Mouse (Mus musculus) heart, embryonic 15.5 days (tissue): ENCODE results near the gene Apol7e. TPM values are rescaled to one million over a fixed set of nuclear protein-coding genes. Genes with fewer than 3 reads are reported as not detected.
"Not testable (repeated sequence)": the region's sequence is repeated elsewhere in the genome, so short reads cannot be mapped to it uniquely, and the experiment has no call there.

Experiments
- ATAC-seq: fragments of 200-750 bp; cut with Nextera tagmentation; replicated peaks from 2 replicates; pipeline ENCODE4 v1.8.0; 2017; ENCODE audit warnings: low read depth, moderate TSS enrichment; ENCODE audit not compliant: insufficient number of reproducible peaks, insufficient read depth, low FRiP score
- H3K27ac ChIP-seq: fragments of 300-500 bp; sonication (generic); 2 replicates; pipeline ENCODE4 v1.5.1; 2015; ENCODE audit warnings: mild to moderate bottlenecking, inconsistent platforms
- H3K27me3 ChIP-seq: fragments of 300-500 bp; sonication (generic); 2 replicates; pipeline ENCODE4 v1.6.1; 2015; ENCODE audit warnings: inconsistent platforms
- H3K36me3 ChIP-seq: fragments of 300-500 bp; sonication (generic); 2 replicates; pipeline ENCODE4 v1.6.1; 2015; ENCODE audit warnings: mild to moderate bottlenecking, inconsistent platforms
- H3K4me1 ChIP-seq: fragments of 300-500 bp; sonication (generic); replicated peaks from 2 replicates; pipeline ENCODE4 v1.6.1; 2015; ENCODE audit warnings: inconsistent platforms
- H3K4me2 ChIP-seq: fragments of 300-500 bp; sonication (generic); 2 replicates; pipeline ENCODE4 v1.6.1; 2015; ENCODE audit warnings: inconsistent platforms, mild to moderate bottlenecking, moderate library complexity
- H3K4me3 ChIP-seq: fragments of 300-500 bp; sonication (generic); 2 replicates; pipeline ENCODE4 v1.5.1; 2015; ENCODE audit warnings: mild to moderate bottlenecking, inconsistent platforms
- H3K9ac ChIP-seq: fragments of 300-500 bp; sonication (generic); 2 replicates; pipeline ENCODE4 v1.6.1; 2015; ENCODE audit warnings: mild to moderate bottlenecking, inconsistent platforms
- H3K9me3 ChIP-seq: fragments of 300-500 bp; sonication (generic); replicated peaks from 2 replicates; pipeline ENCODE4 v1.6.1; 2016; ENCODE audit warnings: inconsistent platforms
- WGBS: fragments of 180-500 bp; shearing (Covaris S2); methylation state at CpG from one replicate; pipeline ENCODE4 v1.1.7; 2015; ENCODE audit warnings: mixed read lengths; 5-methylcytosine and 5-hydroxymethylcytosine counted together
- polyA plus RNA-seq: library from polyadenylated mRNA; unstranded; fragments of >200 nt; fragmentation: Nextera tagmentation; extraction: Ambion mirVana; gene quantifications from 2 replicates; pipeline ENCODE4 v1.2.1, GENCODE M21; 2015

The Apol7e gene
- polyA plus RNA-seq, 1 experiment from 2014 or later, result 0.05 TPM

DNA sequence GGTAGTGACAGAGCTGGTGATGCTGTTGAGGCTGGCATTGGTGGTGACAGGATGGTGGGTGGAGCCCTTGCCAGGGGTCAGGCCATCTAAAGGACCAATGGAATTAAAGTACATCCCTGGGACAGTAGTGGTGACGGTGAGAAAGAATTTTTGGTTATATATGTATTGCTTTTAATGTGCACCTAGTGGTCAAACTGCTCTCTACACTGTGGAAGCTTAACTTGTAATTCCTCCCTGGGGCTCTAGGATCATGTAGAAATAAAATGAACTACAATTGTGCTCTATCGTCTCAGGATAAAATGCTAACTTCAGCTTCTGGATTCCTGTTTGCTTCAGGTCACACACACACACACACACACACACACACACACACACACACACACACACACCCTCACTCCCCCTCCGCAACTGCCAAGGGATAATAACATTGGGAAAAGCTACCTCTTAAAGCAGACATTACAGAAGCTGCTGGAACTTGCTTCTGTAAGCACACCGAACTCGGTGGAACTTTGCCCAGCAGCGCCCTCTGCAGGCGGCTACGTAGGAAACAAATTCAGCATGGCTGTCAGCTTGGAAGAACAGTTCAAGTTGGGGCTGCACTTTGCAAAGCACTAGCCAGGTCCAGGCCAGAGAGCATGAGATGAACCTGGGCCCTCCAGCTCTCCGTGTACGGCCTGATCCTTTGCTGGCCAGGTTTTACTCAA lies 25.7 kb downstream of the Apol7e start:
- not testable (repeated sequence) for H3K4me2 ChIP-seq, H3K9me3 ChIP-seq, H3K4me1 ChIP-seq, H3K27me3 ChIP-seq, H3K4me3 ChIP-seq, H3K36me3 ChIP-seq, H3K9ac ChIP-seq, H3K27ac ChIP-seq, ATAC-seq
- 24% methylated on average over 4 of the region's 10 CpGs for WGBS

DNA sequence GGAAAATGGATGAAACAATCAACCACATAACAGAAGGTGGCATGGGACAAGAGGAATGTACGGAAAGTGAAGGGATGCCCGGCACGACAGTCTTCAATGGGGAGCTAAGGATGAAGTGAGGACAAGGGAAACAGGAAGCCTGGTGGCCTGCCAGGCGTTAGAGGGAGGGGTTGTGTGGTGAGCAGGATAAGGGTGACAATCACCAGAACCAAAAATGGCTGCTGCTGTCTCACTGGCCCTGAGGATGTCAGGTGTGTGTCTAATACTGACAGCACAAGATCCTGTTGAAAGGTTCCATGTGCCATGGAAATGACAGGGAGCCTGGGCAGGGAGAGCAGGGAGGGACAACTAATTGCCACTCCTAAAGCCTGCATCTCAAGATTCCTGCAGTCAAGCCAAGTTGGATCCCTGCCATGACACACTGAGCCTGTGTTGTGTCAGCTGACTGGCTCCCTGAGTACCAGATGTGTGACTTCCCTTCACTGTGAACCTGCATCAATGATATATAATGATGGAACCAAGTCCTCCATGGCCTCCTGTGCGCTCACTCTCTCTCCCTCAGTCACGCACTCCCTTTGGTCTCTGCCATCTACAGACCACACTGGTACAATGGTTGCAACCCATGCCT lies 26.9 kb downstream of the Apol7e start:
- H3K4me1 ChIP-seq, H3K36me3 ChIP-seq, H3K9me3 ChIP-seq, H3K27me3 ChIP-seq, H3K4me3 ChIP-seq, H3K4me2 ChIP-seq, H3K9ac ChIP-seq: not testable (repeated sequence)
- WGBS, result 26% methylated on average over 6 of the region's 6 CpGs
- ATAC-seq, result peak; percentile 83
- H3K27ac ChIP-seq, result peak overlapping the region; percentile 49; the same call in 1 of the 2 replicates

DNA sequence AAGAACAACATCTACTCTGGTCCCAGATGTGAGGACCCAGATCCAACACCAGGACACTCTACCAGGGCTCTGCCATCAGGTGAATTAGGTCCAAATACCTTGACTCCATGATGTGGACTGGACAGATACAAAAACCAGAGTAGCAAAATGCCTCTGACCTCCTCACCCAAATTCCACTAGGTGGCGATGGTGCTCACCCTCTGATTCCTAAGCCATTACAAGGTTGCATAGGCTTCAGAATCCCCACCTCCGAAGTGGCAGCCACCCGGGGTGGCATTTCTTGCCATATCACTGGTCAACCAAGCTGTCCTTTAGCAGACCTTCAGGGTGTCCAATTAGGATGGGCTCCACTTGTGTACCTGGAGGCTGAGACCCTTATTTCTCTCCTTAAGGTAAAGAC lies 28.5 kb downstream of the Apol7e start:
- WGBS, result 8% methylated on average over 3 of the region's 3 CpGs
- not testable (repeated sequence) for H3K27ac ChIP-seq, H3K4me3 ChIP-seq, H3K4me1 ChIP-seq, H3K9me3 ChIP-seq, H3K36me3 ChIP-seq, H3K9ac ChIP-seq, H3K4me2 ChIP-seq, ATAC-seq, H3K27me3 ChIP-seq

DNA sequence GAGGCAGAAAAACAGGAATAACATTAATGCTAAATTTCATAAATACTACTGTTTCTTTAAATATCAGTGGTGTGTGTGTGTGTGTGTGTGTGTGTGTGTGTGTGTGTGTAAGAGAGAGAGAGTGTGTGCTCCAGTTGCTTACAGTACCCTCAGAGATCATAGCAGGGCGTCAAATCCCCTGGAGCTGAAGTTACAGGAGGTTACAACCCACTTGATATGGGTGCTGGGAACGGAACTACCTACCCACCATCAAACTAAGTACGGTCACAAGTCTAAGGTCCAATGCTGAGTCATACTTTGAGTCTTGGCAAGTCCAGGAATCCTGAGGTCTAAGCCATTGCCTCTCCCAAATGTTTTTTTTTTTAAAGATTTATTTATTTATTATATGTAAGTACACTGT lies 29.1 kb downstream of the Apol7e start:
- H3K36me3 ChIP-seq, H3K4me2 ChIP-seq, H3K4me1 ChIP-seq, H3K9ac ChIP-seq, H3K27ac ChIP-seq, ATAC-seq, H3K27me3 ChIP-seq, H3K9me3 ChIP-seq, H3K4me3 ChIP-seq: not testable (repeated sequence)
- 73% methylated on average over 3 of the region's 3 CpGs for WGBS

DNA sequence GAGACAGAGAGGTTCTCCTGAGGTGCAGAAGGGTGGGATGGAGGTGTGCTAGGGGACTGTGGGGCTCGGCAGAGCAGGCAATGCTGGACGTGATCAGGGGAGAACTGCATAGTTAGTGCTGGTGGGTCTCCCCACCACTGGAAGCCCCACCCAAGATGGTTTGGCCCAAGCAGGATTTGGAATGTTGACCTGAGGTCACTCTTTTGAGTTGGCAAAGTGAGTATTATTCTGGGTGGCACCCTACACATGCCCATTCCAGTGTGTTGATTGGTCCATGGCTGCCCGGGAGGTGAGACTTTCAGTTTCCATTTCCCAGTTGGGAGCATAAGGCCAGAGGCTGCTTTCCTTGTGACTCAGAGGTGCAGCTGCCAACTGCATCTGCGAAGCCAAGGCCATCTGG lies 30.1 kb downstream of the Apol7e start, which contains the start of gene Apol9b:
TSS of gene Apol9b (plus strand) at position 301 of the 400 bp plus-strand sequence.
- H3K9ac ChIP-seq, H3K27ac ChIP-seq, H3K9me3 ChIP-seq, H3K4me3 ChIP-seq, ATAC-seq, H3K36me3 ChIP-seq, H3K27me3 ChIP-seq, H3K4me1 ChIP-seq, H3K4me2 ChIP-seq: not testable (repeated sequence)
- 91% methylated on average over 2 of the region's 4 CpGs for WGBS

DNA sequence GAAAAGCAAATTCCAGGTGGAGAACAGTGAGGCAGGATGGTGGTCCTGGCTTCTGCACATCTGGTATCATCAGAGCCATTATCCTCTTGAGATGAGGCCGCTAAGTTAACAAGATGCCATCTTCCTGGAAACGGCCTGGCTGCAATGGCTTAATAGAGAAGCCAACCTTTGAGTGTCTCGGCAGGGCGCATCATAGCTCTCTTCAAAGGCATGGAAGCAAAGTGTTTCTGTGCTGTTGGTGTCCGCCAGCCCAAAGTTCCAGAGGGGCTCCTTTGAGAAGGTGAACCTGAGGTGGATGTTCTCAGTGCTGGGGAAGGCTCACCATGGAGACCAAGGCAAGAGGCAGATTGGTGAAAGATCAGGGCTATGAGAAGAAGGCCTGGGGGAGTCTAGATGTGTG lies 32.9 kb downstream of the Apol7e start:
- no peaks in the 10 kb centered on the region for H3K27me3 ChIP-seq
- no peak overlapping the region for H3K27ac ChIP-seq
- H3K4me3 ChIP-seq, result no peak overlapping the region
- no peaks in the 10 kb centered on the region for H3K36me3 ChIP-seq
- H3K9me3 ChIP-seq, result no peaks in the 10 kb centered on the region
- ATAC-seq, result no peak
- H3K4me1 ChIP-seq, result peaks cover 11% of the 10 kb centered on the region
- H3K4me2 ChIP-seq, result no peak overlapping the region
- WGBS, result 89% methylated on average over 5 of the region's 5 CpGs
- no peak overlapping the region for H3K9ac ChIP-seq

DNA sequence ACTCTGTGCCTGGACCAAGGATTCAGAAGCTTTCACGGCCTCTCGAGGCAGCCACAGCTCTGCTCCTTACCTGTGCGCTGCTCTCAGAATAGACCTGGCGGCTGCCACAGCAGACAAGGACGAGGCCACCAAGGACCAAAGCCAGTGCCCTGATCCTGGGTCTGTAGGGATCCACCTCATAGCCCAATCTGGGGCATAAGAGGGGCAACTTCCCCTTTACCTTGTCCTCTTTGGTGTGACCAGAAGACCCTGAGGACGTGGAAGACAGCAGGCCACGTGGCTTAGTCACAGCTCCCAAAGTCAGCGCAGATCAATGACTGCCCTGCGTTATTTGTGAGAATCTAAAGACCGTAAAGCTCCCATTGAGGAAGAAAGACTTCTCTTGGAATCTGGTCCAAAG lies 34.2 kb downstream of the Apol7e start:
- H3K36me3 ChIP-seq, ATAC-seq, H3K4me2 ChIP-seq, H3K27me3 ChIP-seq, H3K4me3 ChIP-seq, H3K9me3 ChIP-seq, H3K9ac ChIP-seq, H3K27ac ChIP-seq: not testable (repeated sequence)
- WGBS, result 76% methylated on average over 10 of the region's 10 CpGs
- H3K4me1 ChIP-seq, result peaks cover 11% of the 10 kb centered on the region

DNA sequence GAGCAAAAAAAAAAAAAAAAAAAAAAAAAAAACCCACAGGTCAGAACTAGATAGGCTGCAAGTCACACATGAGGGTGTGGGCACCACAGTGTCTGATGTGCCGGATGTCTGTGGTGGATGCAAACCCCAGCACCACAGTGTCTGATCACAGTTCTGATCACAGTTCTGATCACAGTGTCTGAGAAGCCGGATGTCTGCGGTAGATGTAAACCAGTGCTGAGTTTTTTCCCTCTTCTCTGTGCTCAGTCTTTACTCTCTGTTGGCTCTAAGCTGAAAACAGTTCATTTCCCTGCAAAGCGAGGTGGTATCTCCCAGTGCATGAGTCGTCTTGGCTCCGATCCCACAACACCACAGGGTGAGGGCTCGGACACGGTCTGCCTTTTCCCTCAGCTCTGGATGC lies 34.7 kb downstream of the Apol7e start:
- not testable (repeated sequence) for H3K27ac ChIP-seq, H3K36me3 ChIP-seq, H3K9ac ChIP-seq, H3K4me3 ChIP-seq, H3K9me3 ChIP-seq, H3K4me2 ChIP-seq, H3K27me3 ChIP-seq
- 0 out of 2 replicates have a peak, but pooled peaks have one; percentile 19 for ATAC-seq
- 36% methylated on average over 8 of the region's 8 CpGs for WGBS
- H3K4me1 ChIP-seq, result peaks cover 11% of the 10 kb centered on the region

DNA sequence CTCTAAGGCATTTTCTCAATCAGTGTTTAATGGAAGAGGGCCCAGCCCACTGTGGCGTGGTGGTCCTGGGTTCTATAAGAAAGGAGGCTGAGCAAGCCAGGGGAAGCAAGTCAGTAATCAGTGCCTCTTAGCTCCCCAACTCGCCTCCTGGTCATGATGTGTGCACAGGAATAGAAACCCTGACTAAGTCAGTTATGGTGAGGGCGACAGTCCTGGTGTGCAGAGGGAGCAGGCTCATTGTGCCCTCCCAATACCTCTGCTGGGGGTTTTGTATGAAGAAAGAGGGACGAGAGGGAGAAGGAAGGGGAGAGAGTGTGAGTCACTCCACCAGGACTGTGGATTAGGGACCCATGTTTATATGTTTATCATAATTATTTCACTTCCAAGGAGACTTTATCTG lies 35.2 kb downstream of the Apol7e start:
- H3K36me3 ChIP-seq, ATAC-seq, H3K4me2 ChIP-seq, H3K27me3 ChIP-seq, H3K9ac ChIP-seq, H3K4me3 ChIP-seq, H3K27ac ChIP-seq, H3K9me3 ChIP-seq: not testable (repeated sequence)
- peaks cover 11% of the 10 kb centered on the region for H3K4me1 ChIP-seq
- 29% methylated on average over 4 of the region's 4 CpGs for WGBS

DNA sequence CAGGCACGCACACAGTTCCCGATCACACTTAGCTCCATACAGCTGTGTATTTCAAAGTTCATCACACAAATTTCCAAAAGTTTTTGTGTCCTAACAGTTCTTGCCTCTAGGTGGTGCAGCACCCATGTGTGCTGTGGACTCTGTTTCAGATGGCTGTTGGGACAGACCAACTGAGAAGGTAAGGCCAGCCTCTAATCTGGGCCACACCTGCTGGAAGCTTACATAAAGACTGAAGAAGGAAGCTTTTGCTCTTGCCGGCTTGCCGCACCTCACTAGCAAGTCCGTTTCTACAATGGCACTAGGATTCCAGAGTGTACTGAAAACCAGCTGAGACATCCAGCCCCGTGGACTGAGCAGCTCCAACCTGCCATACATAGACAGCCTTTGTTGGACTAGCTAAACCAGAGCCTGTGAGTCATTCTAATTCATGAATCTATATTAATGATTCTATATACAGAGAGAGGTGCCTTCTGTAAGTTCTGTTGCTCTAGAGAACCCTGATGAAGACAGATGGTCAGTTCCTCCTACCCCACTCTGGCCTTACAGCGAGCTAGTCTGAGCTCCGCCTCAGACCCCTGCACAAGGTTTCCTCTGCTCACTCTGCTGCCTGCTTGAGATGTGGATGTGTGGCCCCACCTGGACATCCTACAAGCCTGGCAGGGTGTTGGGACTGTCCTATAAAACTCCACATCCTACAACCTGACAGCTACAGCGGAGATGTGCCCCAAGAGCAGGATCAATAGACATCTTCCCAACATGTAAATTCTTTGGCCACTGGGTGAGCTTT lies 42.0 kb downstream of the Apol7e start:
- H3K36me3 ChIP-seq, result no peaks in the 10 kb centered on the region
- no peak overlapping the region for H3K4me2 ChIP-seq
- ATAC-seq, result no peak
- H3K4me1 ChIP-seq, result no peaks in the 10 kb centered on the region
- 73% methylated on average over 9 of the region's 9 CpGs for WGBS
- no peak overlapping the region for H3K27ac ChIP-seq
- peaks cover 5% of the 10 kb centered on the region; the same call in 1 of the 2 replicates for H3K27me3 ChIP-seq
- no peak overlapping the region for H3K9ac ChIP-seq
- no peak overlapping the region for H3K4me3 ChIP-seq
- H3K9me3 ChIP-seq, result no peaks in the 10 kb centered on the region

DNA sequence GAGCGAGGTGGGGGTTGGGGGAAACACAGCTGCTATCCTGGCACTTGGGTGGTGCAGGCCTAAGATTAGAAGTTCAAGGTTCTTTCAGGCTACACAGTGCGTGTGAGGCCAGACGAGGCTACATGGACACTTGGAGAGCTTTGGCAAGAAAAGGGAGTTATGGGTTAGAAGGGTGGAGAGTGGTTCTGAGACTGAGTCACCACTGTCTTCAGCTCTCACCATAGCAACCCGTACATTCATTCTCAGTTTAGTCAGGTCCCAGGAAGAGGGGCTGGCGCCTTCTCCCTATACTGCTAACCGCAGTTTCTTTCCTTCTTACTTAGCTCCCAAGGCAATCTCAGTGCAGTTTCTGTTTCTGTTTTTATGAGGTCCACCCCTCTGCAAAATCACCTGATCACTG lies 42.9 kb downstream of the Apol7e start:
- H3K4me3 ChIP-seq, ATAC-seq, H3K36me3 ChIP-seq, H3K27me3 ChIP-seq, H3K4me1 ChIP-seq, H3K4me2 ChIP-seq, H3K9ac ChIP-seq, H3K9me3 ChIP-seq, H3K27ac ChIP-seq: not testable (repeated sequence)
- 72% methylated on average over 6 of the region's 6 CpGs for WGBS
